Mouse (Mus musculus) embryonic facial prominence, embryonic 11.5 days (tissue): ENCODE measurements around the gene Lrba. TPM values are rescaled to one million over a fixed set of nuclear protein-coding genes. Genes with fewer than 3 reads are reported as not detected.
A peak's percentile ranks its signal among the peaks of the same experiment; 100 is the strongest.

ENCODE experiments used
- ATAC-seq: fragments of 200-750 bp; cut with Nextera tagmentation; replicated peaks from 2 replicates; pipeline ENCODE4 v1.8.0; 2017; ENCODE audit warnings: low read depth; ENCODE audit not compliant: insufficient number of reproducible peaks, low FRiP score, low TSS enrichment
- DNase-seq: peaks from one replicate; pipeline ENCODE4 v3.0.0-alpha.2; 2015; ENCODE audit warnings: low spot score
- H3K27ac ChIP-seq: fragments of 300-500 bp; sonication (generic); replicated peaks from 2 replicates; pipeline ENCODE4 v1.5.1; 2014; ENCODE audit warnings: mild to moderate bottlenecking, low read depth, low read length, control low read depth
- H3K27me3 ChIP-seq: fragments of 300-500 bp; sonication (generic); 2 replicates; pipeline ENCODE4 v1.6.1; 2014; ENCODE audit warnings: mild to moderate bottlenecking, low read length, moderate library complexity, mixed read lengths; ENCODE audit not compliant: control insufficient read depth, insufficient read depth
- H3K36me3 ChIP-seq: fragments of 300-500 bp; sonication (generic); replicated peaks from 2 replicates; pipeline ENCODE4 v1.6.1; 2014; ENCODE audit warnings: low read depth, mild to moderate bottlenecking, low read length, moderate library complexity, mixed read lengths; ENCODE audit not compliant: control insufficient read depth, insufficient read depth
- H3K4me1 ChIP-seq: fragments of 300-500 bp; sonication (generic); 2 replicates; pipeline ENCODE4 v1.6.1; 2014; ENCODE audit warnings: low read length, mixed read lengths; ENCODE audit not compliant: control insufficient read depth, insufficient read depth
- H3K4me2 ChIP-seq: fragments of 300-500 bp; sonication (generic); 2 replicates; pipeline ENCODE4 v1.6.1; 2014; ENCODE audit warnings: low read depth, mild to moderate bottlenecking, control low read depth, low read length, moderate library complexity
- H3K4me3 ChIP-seq: fragments of 300-500 bp; sonication (generic); 2 replicates; pipeline ENCODE4 v1.5.1; 2014; ENCODE audit warnings: low read depth, low read length, control low read depth
- H3K9ac ChIP-seq: fragments of 300-500 bp; sonication (generic); replicated peaks from 2 replicates; pipeline ENCODE4 v1.6.1; 2014; ENCODE audit warnings: mild to moderate bottlenecking, control low read depth, low read length
- H3K9me3 ChIP-seq: fragments of 300-500 bp; sonication (generic); replicated peaks from 2 replicates; pipeline ENCODE4 v1.6.1; 2016; ENCODE audit warnings: mild to moderate bottlenecking, low read length, inconsistent platforms, mixed read lengths; ENCODE audit not compliant: control insufficient read depth
- WGBS: fragments of 180-500 bp; shearing (Covaris S2); extraction: QIAGEN DNeasy Blood & Tissue Kit; methylation state at CpG from one replicate; pipeline ENCODE4 v1.1.7; 2014; 5-methylcytosine and 5-hydroxymethylcytosine counted together
- polyA plus RNA-seq: library from polyadenylated mRNA; unstranded; fragments of >200 nt; fragmentation: Nextera tagmentation; extraction: Ambion mirVana; gene quantifications from 2 replicates; pipeline ENCODE4 v1.2.1, GENCODE M21; 2014

The Lrba gene
- polyA plus RNA-seq, 1 experiment from 2014 or later = 8.9 TPM

DNA sequence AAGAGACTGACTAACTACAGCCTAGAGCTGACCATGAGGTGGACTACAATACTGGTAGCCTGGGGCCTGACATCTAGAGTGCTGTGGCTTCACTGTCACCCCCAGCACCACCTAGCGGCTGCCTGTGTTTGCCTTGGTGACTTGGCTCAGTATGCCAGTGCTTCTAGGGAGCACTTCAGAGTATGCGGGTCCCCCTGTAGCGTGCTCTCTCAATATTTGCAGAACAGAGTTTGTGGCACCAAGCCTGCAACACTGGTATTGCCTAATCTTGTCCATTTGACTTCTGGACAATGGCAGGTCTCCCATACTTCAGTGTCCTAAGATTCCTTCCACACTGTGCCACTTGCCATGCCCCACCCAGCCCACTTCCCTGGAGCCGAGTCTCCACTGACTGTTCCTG, 555.2 kb downstream of the Lrba start:
- Histone ChIP-seq H3K27ac (no peak overlapping the region), H3K36me3 (no peaks in the 10 kb centered on the region), H3K9ac (no peak overlapping the region), H3K4me1 (no peaks in the 10 kb centered on the region), H3K4me2 (no peak overlapping the region), H3K9me3 (no peaks in the 10 kb centered on the region), H3K27me3 (no peaks in the 10 kb centered on the region; the same call in 1 of the 2 replicates), H3K4me3 (no peak overlapping the region)
- ATAC-seq (0 out of 2 replicates have a peak, but pooled peaks have one; percentile 34), DNase-seq (no peak)
- WGBS = 73% methylated on average over 4 of the region's 4 CpGs

DNA sequence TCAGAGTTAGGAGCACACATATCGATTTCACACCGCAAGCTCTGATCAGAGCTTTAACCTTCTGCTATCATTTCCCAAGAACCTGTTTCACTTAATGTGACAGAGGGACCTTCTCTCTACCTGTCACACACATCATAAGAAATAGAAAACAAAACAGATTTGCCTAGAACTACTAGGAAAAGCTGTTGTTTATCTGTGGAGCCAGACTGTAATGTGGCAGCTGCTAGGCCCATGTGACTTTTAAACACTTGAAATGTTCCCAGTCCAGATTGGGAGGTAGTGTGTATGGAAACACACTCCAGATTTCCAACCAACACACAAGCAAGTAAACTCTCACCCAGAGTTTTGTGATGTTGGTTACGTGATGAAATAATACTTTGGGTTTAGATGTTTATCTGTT, 559.6 kb downstream of the Lrba start:
- no peak overlapping the region for H3K4me2 ChIP-seq
- H3K9ac ChIP-seq = no peak overlapping the region
- H3K27me3 ChIP-seq = no peaks in the 10 kb centered on the region
- ATAC-seq (no peak), DNase-seq (no peak)
- H3K36me3 ChIP-seq = no peaks in the 10 kb centered on the region
- no peak overlapping the region for H3K27ac ChIP-seq
- no peak overlapping the region for H3K4me3 ChIP-seq
- no peaks in the 10 kb centered on the region for H3K9me3 ChIP-seq
- peaks cover 2% of the 10 kb centered on the region; the same call in 1 of the 2 replicates for H3K4me1 ChIP-seq
- WGBS = 90% methylated on average over 3 of the region's 3 CpGs

DNA sequence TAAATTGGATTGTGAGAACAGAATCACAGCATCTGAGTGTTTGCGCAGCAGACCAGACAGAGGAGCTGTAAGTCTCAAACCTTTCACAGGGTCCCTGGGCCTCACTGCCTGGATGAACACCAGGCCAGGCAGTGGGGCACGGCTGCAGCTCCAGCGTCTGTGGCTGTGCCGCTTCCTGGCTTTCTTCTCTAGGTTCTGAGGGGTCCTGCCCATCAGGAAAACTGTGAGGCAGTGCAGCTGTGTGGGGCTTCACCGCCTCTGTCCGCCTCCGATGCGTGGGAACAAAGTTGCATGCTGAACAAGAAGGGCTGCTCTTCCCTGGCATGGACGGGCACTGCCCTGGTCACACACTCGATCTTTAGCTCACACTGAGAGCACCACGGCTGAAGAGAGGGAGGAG, 560.5 kb downstream of the Lrba start:
- H3K4me3 ChIP-seq = no peak overlapping the region
- peaks cover 4% of the 10 kb centered on the region; the same call in 1 of the 2 replicates for H3K4me1 ChIP-seq
- DNase-seq = no peak
- no peak overlapping the region for H3K27ac ChIP-seq
- no peaks in the 10 kb centered on the region for H3K9me3 ChIP-seq
- WGBS = 86% methylated on average over 11 of the region's 11 CpGs
- H3K9ac ChIP-seq = no peak overlapping the region
- no peak overlapping the region for H3K4me2 ChIP-seq
- H3K36me3 ChIP-seq = no peaks in the 10 kb centered on the region
- no peaks in the 10 kb centered on the region for H3K27me3 ChIP-seq
- no peak for ATAC-seq

DNA sequence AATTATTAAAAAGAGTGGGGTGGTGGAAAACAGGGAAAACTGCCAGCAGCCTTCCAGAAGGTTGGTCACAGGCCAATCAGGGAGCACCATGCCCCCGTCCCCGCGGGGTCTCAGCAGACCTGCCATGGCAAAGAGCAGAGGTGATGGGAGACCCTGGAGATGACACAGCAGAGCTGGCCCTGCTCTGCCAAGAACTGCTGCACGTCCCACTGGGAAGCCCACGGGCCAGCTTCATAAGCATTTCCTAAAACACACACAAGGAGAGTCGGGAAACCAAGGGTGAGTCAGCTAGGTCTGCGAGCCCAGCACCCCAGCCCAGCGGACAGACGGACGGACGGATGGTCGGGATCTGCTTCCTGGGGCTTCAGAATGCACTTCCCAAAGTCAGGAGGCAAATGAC, 561.8 kb downstream of the Lrba start:
- no peak overlapping the region for H3K27ac ChIP-seq
- no peak overlapping the region for H3K4me2 ChIP-seq
- ATAC-seq (no peak), DNase-seq (no peak)
- H3K9ac ChIP-seq = no peak overlapping the region
- no peaks in the 10 kb centered on the region for H3K27me3 ChIP-seq
- H3K9me3 ChIP-seq = no peaks in the 10 kb centered on the region
- peaks cover 4% of the 10 kb centered on the region; the same call in 1 of the 2 replicates for H3K4me1 ChIP-seq
- no peak overlapping the region for H3K4me3 ChIP-seq
- 90% methylated on average over 12 of the region's 12 CpGs for WGBS
- no peaks in the 10 kb centered on the region for H3K36me3 ChIP-seq

DNA sequence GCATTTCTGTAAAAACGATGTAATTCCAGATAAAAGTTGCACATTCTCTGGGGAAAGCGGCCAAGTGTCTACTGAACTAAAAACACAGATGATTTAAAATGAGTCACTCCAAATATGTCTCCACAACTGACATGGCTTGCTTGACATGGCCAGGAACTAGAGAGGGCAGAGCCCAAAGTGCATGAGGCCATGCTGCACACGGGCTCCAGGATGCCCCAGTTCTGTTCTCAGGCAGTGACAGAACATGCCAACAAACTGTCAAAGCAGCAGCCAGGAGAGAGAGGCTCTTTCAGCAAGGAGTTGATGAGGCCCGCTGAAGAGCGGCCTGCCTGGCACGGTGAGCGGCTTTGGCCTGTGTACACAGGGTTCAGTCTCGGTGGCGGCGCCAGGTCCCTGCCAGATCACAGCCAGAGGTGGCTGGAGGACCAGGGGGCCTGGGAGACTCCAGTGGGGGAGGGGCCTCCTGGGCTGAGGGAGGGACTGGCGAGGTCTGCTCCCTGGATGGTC, 562.4 kb downstream of the Lrba start:
- Histone ChIP-seq H3K27me3 (no peaks in the 10 kb centered on the region), H3K36me3 (no peaks in the 10 kb centered on the region), H3K4me2 (no peak overlapping the region), H3K9ac (peak overlapping the region; percentile 5; the same call in 1 of the 2 replicates), H3K4me1 (peaks cover 4% of the 10 kb centered on the region; the same call in 1 of the 2 replicates), H3K4me3 (no peak overlapping the region), H3K27ac (0 out of 2 replicates have a peak overlapping the region, but pooled peaks have one; percentile 6), H3K9me3 (no peaks in the 10 kb centered on the region)
- 64% methylated on average over 11 of the region's 11 CpGs for WGBS
- ATAC-seq (no peak), DNase-seq (no peak)

DNA sequence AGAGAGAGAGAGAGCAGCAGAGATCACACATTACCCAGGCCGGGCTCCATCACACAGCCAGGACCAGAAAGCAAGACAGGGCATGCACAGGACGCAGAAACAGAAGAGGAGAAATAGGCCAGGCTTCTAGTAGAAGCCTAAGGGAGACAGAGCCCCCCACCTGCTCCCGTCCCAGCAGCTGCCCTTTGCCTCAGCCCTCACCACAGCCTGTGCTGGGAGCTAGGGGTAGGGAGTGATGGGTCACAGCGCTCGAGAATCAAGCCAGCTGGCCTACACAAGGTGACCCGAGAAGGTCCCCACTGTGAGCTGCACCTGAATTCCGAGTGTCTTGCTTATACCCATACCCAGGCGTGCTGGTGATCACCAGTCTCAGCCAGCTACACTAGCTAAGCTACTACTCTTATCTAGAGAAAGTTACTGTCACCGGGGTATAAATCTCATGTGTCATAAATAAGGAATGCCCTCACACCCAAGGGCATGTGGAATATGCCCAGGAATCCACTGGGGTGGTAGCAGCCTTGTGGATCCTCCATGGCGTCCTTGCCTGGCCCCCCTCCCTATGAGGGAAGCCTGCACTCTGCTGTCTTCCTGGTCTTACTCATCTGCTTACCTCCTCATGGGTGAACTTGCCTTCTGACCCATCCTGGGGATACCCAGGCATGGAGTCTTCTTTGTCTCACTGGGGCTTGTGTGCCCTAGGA, 563.1 kb downstream of the Lrba start:
- peaks cover 4% of the 10 kb centered on the region; the same call in 1 of the 2 replicates for H3K4me1 ChIP-seq
- ATAC-seq = 0 out of 2 replicates have a peak, but pooled peaks have one; percentile 23
- no peaks in the 10 kb centered on the region for H3K9me3 ChIP-seq
- DNase-seq = no peak
- no peak overlapping the region; the same call in 1 of the 2 replicates for H3K9ac ChIP-seq
- no peaks in the 10 kb centered on the region for H3K27me3 ChIP-seq
- 0 out of 2 replicates have a peak overlapping the region, but pooled peaks have one; percentile 6 for H3K27ac ChIP-seq
- H3K4me2 ChIP-seq = no peak overlapping the region
- H3K4me3 ChIP-seq = no peak overlapping the region
- no peaks in the 10 kb centered on the region for H3K36me3 ChIP-seq
- 89% methylated on average over 10 of the region's 10 CpGs for WGBS

DNA sequence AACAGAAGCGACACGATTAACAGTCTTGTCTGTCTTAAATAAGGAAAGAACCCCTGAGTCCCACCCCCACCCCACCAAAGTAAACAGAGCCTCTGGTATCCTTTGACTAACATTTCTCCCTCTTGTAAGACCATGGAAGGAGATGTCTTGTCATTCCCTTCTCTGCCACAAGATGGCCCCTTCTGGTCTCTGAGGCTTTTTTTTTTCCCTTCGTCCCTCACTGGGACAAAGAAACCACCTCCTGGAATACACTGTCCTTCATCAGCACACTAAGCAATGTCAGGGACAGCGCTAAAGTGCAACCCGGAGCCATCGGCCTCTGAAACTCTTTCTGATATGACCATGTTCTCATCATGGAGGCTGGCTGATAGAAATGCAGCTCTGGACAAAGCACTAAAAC, 564.2 kb downstream of the Lrba start:
- Histone ChIP-seq H3K4me1 (peaks cover 4% of the 10 kb centered on the region; the same call in 1 of the 2 replicates), H3K9ac (no peak overlapping the region)
- 37% methylated on average over 6 of the region's 6 CpGs for WGBS

DNA sequence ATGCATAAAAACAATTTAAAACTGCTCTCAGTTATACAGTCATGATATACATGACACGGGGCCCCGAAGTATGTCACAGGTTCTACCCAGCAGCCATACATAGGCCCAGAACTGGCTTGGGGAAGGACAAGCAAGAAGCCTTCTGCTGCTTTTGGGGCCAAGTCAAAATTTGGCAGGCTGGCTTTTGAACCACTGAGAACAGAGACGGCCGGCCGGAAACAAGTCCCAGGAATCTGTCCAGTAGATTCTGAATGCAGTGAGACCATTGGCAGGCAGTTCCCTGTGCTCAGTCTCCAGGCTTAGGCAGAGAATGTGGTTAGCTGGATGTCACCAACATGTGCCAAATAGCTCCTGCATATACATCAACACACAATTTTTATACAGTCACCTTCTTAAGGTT, 565.3 kb downstream of the Lrba start:
- Histone ChIP-seq H3K4me3 (no peak overlapping the region), H3K9me3 (no peaks in the 10 kb centered on the region), H3K9ac (no peak overlapping the region), H3K4me1 (peaks cover 4% of the 10 kb centered on the region; the same call in 1 of the 2 replicates), H3K27ac (no peak overlapping the region), H3K36me3 (no peaks in the 10 kb centered on the region), H3K27me3 (no peaks in the 10 kb centered on the region), H3K4me2 (no peak overlapping the region)
- 84% methylated on average over 5 of the region's 5 CpGs for WGBS
- ATAC-seq = no peak
- DNase-seq = no peak

More for the DNA sequence above, 564.2 kb downstream of the Lrba start:
- H3K27ac ChIP-seq = no peak overlapping the region
- H3K9me3 ChIP-seq = no peaks in the 10 kb centered on the region
- 0 out of 2 replicates have a peak, but pooled peaks have one; percentile 17 for ATAC-seq
- DNase-seq = peak; percentile 88
- no peak overlapping the region for H3K4me3 ChIP-seq
- no peaks in the 10 kb centered on the region for H3K27me3 ChIP-seq
- H3K36me3 ChIP-seq = no peaks in the 10 kb centered on the region
- H3K4me2 ChIP-seq = no peak overlapping the region
